Mouse (Mus musculus): Measurements from ENCODE around the gene E2f1. TPM values are rescaled to one million over a fixed set of nuclear protein-coding genes. Genes with fewer than 3 reads are reported as not detected.

E2f1 gene
- 1 to 10 TPM; 4.4 to 5.0 TPM for total RNA-seq (2023)

GRCm38 (mm10) chr2:154569836-154570286 lies at the start of gene E2f1:
TSS of gene E2f1 (minus strand) at chr2:154569892.

GRCm38 (mm10) chr2:154613118-154614115 lies 43.7 kb upstream of the E2f1 start, which contains the start of the genes Zfp341 and 4930519P11Rik:
TSS of gene Zfp341 (plus strand) at chr2:154613297.
TSS of gene 4930519P11Rik (minus strand) at chr2:154613437.

GRCm38 (mm10) chr2:154603638-154604153 lies 34.0 kb upstream of the E2f1 start, which contains the start of gene Pxmp4:
TSS of gene Pxmp4 (minus strand) at chr2:154603708.

GRCm38 (mm10) chr2:154558264-154559039 lies 11.2 kb downstream of the E2f1 start, which contains the start of gene Necab3:
TSS of gene Necab3 (minus strand) at chr2:154558890.

GRCm38 (mm10) chr2:154551476-154551875 lies 18.2 kb downstream of the E2f1 start, which contains the start of gene Actl10:
TSS of gene Actl10 (plus strand) at chr2:154551776.

GRCm38 (mm10) chr2:154546711-154547110 lies 23.0 kb downstream of the E2f1 start, which contains the start of gene 1700003F12Rik:
TSS of gene 1700003F12Rik (plus strand) at chr2:154547085.

Other genes with a start within 250 kb of the E2f1 start
- 10 to 100 TPM; 14.2 to 15.9 TPM for gene Cdk5rap1, start 196.9 kb downstream of the E2f1 start, total RNA-seq (2023)
- gene Snta1, start 161.8 kb downstream of the E2f1 start, total RNA-seq (2023), result under 1 TPM; 0.26 to 0.36 TPM
- gene Cbfa2t2, start 133.4 kb downstream of the E2f1 start, total RNA-seq (2023), result 10 to 100 TPM; 39.6 to 41.9 TPM
- 1 to 10 TPM; 1.5 to 1.7 TPM for gene 1700003F12Rik, start 22.8 kb downstream of the E2f1 start, total RNA-seq (2023)
- gene Actl10, start 18.1 kb downstream of the E2f1 start, total RNA-seq (2023), result 1 to 10 TPM in 1 of 2 experiments, under 1 TPM in 1; 0.84 to 1.6 TPM
- 1 to 10 TPM in 1 of 2 experiments, not detected in 1; 1.5 TPM for gene Necab3, start 11.0 kb downstream of the E2f1 start, total RNA-seq (2023)
- gene Pxmp4, start 33.8 kb upstream of the E2f1 start, total RNA-seq (2023), result 10 to 100 TPM; 10.2 to 13.7 TPM
- gene Zfp341, start 43.4 kb upstream of the E2f1 start, total RNA-seq (2023), result 1 to 10 TPM; 8.4 to 9.8 TPM
- not detected for gene 4930519P11Rik, start 43.5 kb upstream of the E2f1 start, total RNA-seq (2023)
- 100 to 1,000 TPM; 111 to 121 TPM for gene Chmp4b, start 81.8 kb upstream of the E2f1 start, total RNA-seq (2023)
- gene Gm14214, start 200.1 kb upstream of the E2f1 start, total RNA-seq (2023), result not detected
- 100 to 1,000 TPM; 153 to 163 TPM for gene Raly, start 221.2 kb upstream of the E2f1 start, total RNA-seq (2023)
- not detected for gene a, start 221.5 kb upstream of the E2f1 start, total RNA-seq (2023)